Mouse (Mus musculus) cerebellum, adult 2 months (tissue): Measurements from ENCODE around the gene Satb2. TPM values are rescaled to one million over a fixed set of nuclear protein-coding genes. Genes with fewer than 3 reads are reported as not detected.

Source experiments
- DNase-seq, 2 experiments: peaks; one replicate each; pipeline ENCODE4 v3.0.0; 2021
- H3K27ac ChIP-seq: fragments of 200-500 bp; 2 replicates; pipeline ENCODE4 v1.5.1; 2012; ENCODE audit warnings: low read length, control low read depth, inconsistent platforms; ENCODE audit not compliant: insufficient read depth
- H3K27me3 ChIP-seq: fragments of 200-500 bp; 2 replicates; pipeline ENCODE4 v1.6.1; 2012; ENCODE audit warnings: inconsistent platforms, mild to moderate bottlenecking, low read length, moderate library complexity; ENCODE audit not compliant: control insufficient read depth, insufficient read depth
- H3K4me1 ChIP-seq: fragments of 200-500 bp; 2 replicates; pipeline ENCODE4 v1.6.1; 2011; ENCODE audit warnings: low read length; ENCODE audit not compliant: control insufficient read depth, insufficient read depth
- H3K4me3 ChIP-seq: fragments of 200-500 bp; replicated peaks from 2 replicates; pipeline ENCODE3; 2011; ENCODE audit warnings: mild to moderate bottlenecking, low read depth, low read length, control low read depth; ENCODE audit not compliant: insufficient read depth
- CTCF ChIP-seq: fragments of 200-500 bp; IDR thresholded peaks from 2 replicates; pipeline ENCODE4 v1.5.1; 2011; ENCODE audit warnings: low read depth, mild to moderate bottlenecking, control low read depth, low read length, moderate library complexity, borderline replicate concordance; ENCODE audit not compliant: insufficient read depth
- POLR2A ChIP-seq: fragments of 200-500 bp; IDR thresholded peaks from 2 replicates; pipeline ENCODE4 v1.6.1; 2011; ENCODE audit warnings: low read length, control low read depth, borderline replicate concordance; ENCODE audit not compliant: insufficient read depth
- WGBS: fragments of 180-500 bp; shearing (Covaris S2); methylation state at CpG from one replicate; pipeline ENCODE4 v1.1.7; 2018; 5-methylcytosine and 5-hydroxymethylcytosine counted together
- polyA plus RNA-seq: library from polyadenylated mRNA; depleted of rRNA; stranded (reverse); fragments of >200 nt; gene quantifications from 2 replicates; pipeline ENCODE4 v1.2.3, GENCODE M21; 2012

Gene Satb2
- polyA plus RNA-seq, 1 experiment, result 0.29 TPM

DNA sequence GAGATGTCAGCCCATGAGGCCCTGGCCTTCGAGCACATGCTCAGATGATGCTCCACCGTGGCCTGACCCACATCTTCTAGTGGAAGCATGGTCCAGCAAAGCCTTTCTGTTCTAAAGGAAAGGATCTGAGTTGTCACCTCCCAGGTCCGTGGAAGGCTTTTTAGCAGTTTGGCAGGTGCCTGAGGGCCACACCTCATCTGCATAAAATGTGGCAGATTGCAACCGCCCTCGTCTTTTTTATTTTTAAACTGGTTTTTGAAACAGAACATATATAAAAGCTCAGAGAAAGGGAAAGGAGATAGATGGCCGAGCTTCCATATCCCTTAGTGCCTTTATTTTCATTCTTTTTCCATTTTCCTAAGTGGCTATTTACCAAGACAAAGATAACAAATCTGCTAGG is 64.2 kb downstream of the Satb2 start:
- no peaks in the 10 kb centered on the region for H3K27me3 ChIP-seq
- TF ChIP-seq POLR2A, result no peak
- no peak for TF ChIP-seq CTCF
- H3K4me1 ChIP-seq, result no peaks in the 10 kb centered on the region
- 85% methylated on average over 6 of the region's 6 CpGs for WGBS
- no peak overlapping the region for H3K4me3 ChIP-seq
- no peak for DNase-seq
- no peak overlapping the region for H3K27ac ChIP-seq

DNA sequence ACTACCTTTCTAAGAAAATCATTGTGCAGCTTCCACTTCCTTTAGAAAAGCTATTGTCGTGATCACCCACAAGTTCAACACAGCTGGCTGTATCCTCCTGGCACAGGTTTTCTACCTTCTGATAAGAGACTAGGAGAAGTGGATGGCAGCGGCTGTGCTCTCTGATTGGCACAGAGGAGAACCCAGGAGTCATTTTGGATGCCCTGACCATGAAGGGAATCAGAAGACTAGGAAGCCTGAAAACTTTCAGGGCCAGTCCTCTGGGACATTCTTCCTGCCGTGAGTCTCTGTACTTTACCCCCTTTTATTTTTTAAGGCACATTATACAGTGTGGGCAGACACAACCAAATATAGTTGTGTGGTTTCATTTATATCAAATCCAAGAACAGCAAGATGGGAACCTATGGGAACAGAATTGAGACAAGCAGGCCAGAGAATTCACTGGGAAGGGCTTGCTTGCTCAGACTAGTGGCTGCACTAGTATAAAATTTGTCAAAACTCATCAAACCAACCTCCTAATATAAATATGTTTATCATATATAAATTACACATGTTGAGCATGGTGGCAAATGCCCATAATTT is 77.7 kb downstream of the Satb2 start:
- WGBS, result 73% methylated on average over 3 of the region's 3 CpGs

DNA sequence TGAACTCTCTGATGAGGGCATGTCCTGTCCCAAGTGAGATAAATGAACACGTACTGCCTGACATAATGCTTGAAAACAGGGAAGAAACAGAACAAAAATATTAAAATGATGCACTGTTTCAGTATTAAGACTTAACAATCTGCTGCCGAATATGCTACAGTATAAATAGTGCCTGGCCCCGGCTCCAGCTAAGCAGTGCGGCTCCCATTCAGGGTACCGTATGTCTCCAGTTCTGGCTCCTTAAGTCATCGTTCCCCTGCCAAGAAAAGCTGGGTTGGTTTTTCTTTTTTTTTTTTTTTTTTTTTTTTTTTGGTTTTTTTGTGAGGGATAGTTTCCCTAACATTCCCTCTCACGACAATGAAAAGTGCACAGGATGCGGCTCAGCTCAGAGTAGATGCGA is 78.3 kb downstream of the Satb2 start:
- no peak overlapping the region for H3K4me3 ChIP-seq
- 48% methylated on average over 9 of the region's 9 CpGs for WGBS
- no peaks in the 10 kb centered on the region; the same call in 1 of the 2 replicates for H3K27me3 ChIP-seq
- TF ChIP-seq POLR2A (no peak), CTCF (no peak)
- H3K4me1 ChIP-seq, result no peaks in the 10 kb centered on the region
- no peak overlapping the region for H3K27ac ChIP-seq
- no peak for DNase-seq

More for the DNA sequence above, 77.7 kb downstream of the Satb2 start:
- H3K4me1 ChIP-seq, result no peaks in the 10 kb centered on the region
- no peaks in the 10 kb centered on the region; the same call in 1 of the 2 replicates for H3K27me3 ChIP-seq
- no peak overlapping the region for H3K4me3 ChIP-seq
- DNase-seq, result no peak
- H3K27ac ChIP-seq, result no peak overlapping the region
- no peak for TF ChIP-seq CTCF
- no peak for TF ChIP-seq POLR2A

DNA sequence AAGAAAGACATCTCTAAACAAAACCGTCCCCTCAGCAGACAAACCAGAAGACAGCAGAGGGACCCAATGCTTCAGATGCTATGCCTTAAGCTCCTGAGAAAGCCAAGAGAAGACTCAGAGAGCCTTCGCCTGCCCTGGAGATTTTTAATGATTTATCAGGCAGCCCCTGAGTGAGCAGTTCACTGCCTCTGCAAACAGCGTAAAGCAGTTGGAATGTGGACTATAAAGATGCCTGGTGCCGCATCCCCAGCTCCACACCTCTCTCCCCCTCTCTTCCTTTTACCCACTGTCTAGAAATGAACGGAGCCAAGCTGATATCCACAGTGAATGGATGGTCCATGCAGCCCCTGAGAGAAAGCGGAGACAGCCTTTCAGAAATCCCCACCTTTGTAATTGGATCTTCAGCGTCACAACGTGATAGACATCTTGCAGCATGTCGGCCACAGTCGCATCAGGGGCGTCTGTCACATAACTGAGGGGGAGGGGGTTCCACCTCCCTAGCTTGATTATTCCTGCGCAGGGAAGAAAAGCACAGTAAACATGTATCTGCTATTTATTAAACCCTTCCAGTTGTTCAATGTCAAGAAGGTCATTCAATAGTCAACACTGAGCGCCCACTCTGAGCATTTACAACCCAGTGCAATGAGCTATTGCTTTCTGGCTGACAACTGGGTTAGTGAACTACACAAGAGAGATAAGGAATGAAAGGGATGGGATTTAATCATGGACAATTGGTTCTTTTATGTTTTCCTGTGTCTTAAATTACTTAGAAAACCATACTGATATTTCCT is 79.6 kb downstream of the Satb2 start:
- Histone ChIP-seq H3K27ac (no peak overlapping the region), H3K4me1 (no peaks in the 10 kb centered on the region), H3K27me3 (no peaks in the 10 kb centered on the region; the same call in 1 of the 2 replicates), H3K4me3 (no peak overlapping the region)
- 89% methylated on average over 13 of the region's 13 CpGs for WGBS
- no peak for DNase-seq
- TF ChIP-seq POLR2A (no peak), CTCF (no peak)

DNA sequence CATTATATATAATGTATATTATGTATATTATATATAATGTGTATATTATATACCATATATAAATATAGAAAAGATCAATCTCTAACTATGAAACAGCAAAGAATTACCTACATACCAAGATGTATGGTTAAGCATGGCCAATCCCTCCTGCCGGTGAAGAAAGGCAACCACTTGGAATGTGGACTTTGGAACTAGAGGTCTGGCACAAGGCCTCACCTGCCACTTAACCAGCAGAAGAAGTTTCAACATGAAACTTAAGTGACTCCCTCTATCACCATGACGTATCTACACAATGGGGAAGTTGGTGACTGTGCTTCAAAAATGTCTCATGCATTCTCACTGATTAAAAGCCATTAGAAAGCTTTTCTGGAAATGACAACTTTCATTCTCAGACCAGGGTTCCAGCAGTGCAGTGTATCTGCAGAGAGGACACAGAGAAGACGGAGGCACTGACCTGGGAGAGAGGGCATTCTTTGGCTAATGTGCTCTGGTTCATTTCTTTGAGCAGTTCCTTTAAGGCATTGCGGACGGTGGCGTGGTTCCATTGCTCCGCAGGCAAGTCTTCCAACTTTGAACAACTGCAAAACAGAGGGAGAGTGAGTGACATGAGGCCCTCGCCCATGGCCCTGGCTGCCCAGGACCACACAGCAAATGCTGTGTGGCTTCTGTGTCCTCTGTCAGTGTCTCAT is 80.8 kb downstream of the Satb2 start:
- H3K27me3 ChIP-seq, result no peaks in the 10 kb centered on the region; the same call in 1 of the 2 replicates
- no peak overlapping the region for H3K27ac ChIP-seq
- WGBS, result 81% methylated on average over 8 of the region's 8 CpGs
- DNase-seq, result no peak
- no peak for TF ChIP-seq CTCF
- H3K4me1 ChIP-seq, result no peaks in the 10 kb centered on the region
- H3K4me3 ChIP-seq, result no peak overlapping the region

DNA sequence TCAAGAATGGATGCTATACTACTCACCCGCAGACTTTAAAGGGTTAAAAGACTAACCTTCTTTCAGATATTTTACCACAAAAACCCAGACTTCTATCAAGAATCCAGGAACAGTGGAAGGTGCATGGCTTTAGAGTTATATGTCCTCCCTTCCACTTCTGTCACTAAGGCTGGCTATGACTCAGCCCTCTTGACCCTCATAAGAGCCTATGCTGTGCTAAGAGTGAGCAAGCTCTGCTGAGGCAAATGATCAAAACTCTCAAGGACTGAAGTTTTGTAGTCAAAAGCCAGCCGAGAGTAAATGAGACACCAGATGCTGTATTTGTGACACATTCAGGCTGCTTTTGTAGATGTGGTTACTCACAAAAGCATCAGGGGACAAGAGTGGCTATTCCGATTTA is 81.8 kb downstream of the Satb2 start:
- Histone ChIP-seq H3K27ac (no peak overlapping the region), H3K27me3 (no peaks in the 10 kb centered on the region; the same call in 1 of the 2 replicates), H3K4me1 (no peaks in the 10 kb centered on the region), H3K4me3 (no peak overlapping the region)
- TF ChIP-seq CTCF (no peak), POLR2A (no peak)
- WGBS, result 97% methylated on average over 3 of the region's 3 CpGs
- no peak for DNase-seq

DNA sequence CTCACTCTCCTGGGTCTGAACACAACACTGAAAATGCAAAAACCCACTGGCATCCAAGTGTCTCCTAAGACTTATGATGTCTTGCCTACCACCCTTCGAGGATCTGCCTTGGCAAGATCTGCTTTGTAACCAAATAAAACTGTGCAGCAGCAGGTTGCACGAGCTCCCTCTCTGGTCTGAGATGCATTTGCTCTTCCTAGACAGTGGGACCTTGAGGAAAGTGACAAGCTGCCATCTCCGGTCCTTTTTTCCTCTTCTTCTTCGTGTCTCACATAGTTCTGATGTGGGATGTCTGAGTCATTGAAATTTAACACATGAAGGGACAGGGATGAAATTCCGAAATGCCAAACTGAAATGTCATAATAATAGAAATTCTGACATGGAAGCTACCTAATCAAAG is 85.7 kb downstream of the Satb2 start:
- H3K4me1 ChIP-seq, result no peaks in the 10 kb centered on the region
- no peaks in the 10 kb centered on the region for H3K27me3 ChIP-seq
- no peak overlapping the region for H3K27ac ChIP-seq
- no peak for DNase-seq
- no peak overlapping the region for H3K4me3 ChIP-seq
- WGBS, result 82% methylated on average over 5 of the region's 5 CpGs
- TF ChIP-seq POLR2A, result no peak
- TF ChIP-seq CTCF, result no peak

DNA sequence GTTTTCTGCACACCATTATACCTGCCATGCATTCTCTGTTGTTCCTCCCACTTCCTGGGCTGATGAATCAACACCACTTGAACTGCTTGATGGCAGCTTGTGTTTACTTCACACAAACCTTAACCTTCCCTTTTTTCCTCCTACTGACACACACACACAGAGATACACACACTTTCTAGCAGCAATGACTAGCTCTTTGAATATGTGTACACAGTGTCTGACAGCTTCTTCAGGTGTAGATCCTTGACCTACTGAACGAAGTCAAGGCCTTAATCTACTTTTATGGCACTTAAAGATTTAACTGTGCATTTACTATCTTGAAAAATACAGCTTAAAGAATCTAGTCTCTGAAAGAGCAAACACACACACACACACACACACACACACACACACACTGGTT is 89.5 kb downstream of the Satb2 start:
- Histone ChIP-seq H3K4me1 (no peaks in the 10 kb centered on the region), H3K4me3 (no peak overlapping the region), H3K27me3 (no peaks in the 10 kb centered on the region), H3K27ac (no peak overlapping the region)
- no peak for DNase-seq
- 98% methylated on average over 1 of the region's 1 CpGs for WGBS
- TF ChIP-seq POLR2A, result no peak
- TF ChIP-seq CTCF, result no peak

DNA sequence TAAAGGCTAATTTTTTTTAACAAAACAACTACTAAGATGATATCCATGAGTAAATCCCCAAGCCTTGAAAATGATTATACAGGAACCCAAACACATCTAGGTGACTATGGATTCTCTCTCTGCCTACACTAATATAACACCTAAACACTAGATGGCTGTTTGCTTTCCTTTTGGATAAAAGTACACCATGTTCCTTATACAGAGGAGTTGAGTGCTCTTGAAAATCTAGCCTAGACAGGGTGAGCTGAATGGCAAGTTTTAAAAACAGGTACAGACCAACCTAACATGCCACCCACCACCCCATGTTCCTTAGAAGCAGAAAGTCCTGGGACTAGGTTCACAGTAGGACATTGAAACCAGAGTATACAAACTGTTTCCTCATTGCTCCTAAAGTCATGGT is 90.9 kb downstream of the Satb2 start:
- H3K27me3 ChIP-seq, result no peaks in the 10 kb centered on the region
- no peak overlapping the region for H3K4me3 ChIP-seq
- H3K27ac ChIP-seq, result no peak overlapping the region
- no peak for DNase-seq
- H3K4me1 ChIP-seq, result no peaks in the 10 kb centered on the region
- TF ChIP-seq CTCF, result no peak
- TF ChIP-seq POLR2A, result no peak
